ENCODE assay signal across 12 mouse cellular contexts in the genomic region with DNA sequence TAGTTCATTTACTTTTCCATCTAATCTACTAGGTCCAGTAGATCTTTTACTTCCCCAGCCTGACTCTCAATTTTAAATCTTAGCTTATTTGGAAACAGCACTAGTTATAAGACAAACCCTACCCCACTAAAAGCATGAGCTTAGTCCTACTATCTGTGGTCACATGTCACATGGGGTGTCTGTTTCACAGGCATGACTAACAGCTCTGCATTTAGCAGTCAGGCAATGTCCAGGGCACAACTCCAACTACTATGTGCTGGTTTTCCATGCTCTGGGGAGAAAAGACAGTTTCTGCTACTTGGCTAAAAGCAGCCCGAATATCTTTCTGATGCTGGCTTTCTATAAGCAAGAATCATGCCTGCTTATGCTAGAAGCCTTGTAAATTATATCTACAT. TPM values are rescaled to one million over a fixed set of nuclear protein-coding genes. Genes with fewer than 3 reads are reported as not detected.
DNase-seq lines count a peak whose midpoint lies in the region; ATAC-seq and TF ChIP-seq lines count a peak whose summit lies in the region.
"Had no signal": no experiment of that assay in that cellular context is flagged by ENCODE, and none has a peak within 500 bp of the region (broad histone marks: within the 10 kb centered on the region; RNA-seq: fewer than 3 reads in every experiment).

No protein-coding gene starts in this region.

- no peaks in the 10 kb centered on the region for H3K9me3 ChIP-seq in kidney, embryonic 15.5 days (replicated peaks)
- H3K9me3 ChIP-seq: liver, embryonic 12.5 days; midbrain, embryonic 10.5 days had no signal

- peak; percentile 42 to 77 for DNase-seq in frontal cortex, adult 2 months (ENCODE audit: extremely low spot score in 1 of 2, low spot score in 1 of 2)
- no peak for DNase-seq in frontal cortex, postnatal 10 days (ENCODE audit: low spot score in 2 of 2)
- DNase-seq in gastrocnemius, adult 2 months = peak; percentile 80
- DNase-seq in heart, postnatal 25 days (ENCODE audit: low spot score) = peak; percentile 31
- no peak for DNase-seq in thymus, postnatal 14 days
- DNase-seq: embryo, embryonic 11 days; kidney, postnatal 25 days had no signal

- H3K36me3 ChIP-seq in C2C12 (ENCODE audit: control insufficient read depth, insufficient read depth) = peaks cover 9% of the 10 kb centered on the region
- H3K36me3 ChIP-seq in kidney, embryonic 15.5 days = peaks cover 30% of the 10 kb centered on the region

- no peak overlapping the region for H3K4me2 ChIP-seq in kidney, embryonic 15.5 days
- H3K4me2 ChIP-seq: liver, embryonic 12.5 days had no signal

- TF ChIP-seq CTCF in C2C12 (IDR thresholded peaks at IDR 0.05; ENCODE audit: control insufficient read depth, insufficient read depth, insufficient read length) = no peak
- no peak for TF ChIP-seq CTCF in gastrocnemius, adult 2 months (IDR thresholded peaks at IDR 0.05)

- H3K79me2 ChIP-seq in C2C12 (ENCODE audit: control insufficient read depth, insufficient read depth) = no peaks in the 10 kb centered on the region

- no peak overlapping the region for H3ac ChIP-seq in C2C12 (ENCODE audit: control insufficient read depth, insufficient read length, low read depth)

- H3K9ac ChIP-seq in kidney, embryonic 15.5 days = no peak overlapping the region
- H3K9ac ChIP-seq: liver, embryonic 12.5 days had no signal

- intact Hi-C loops in gastrocnemius, adult 2 months (cut with DNase I) = loop anchor here (5.0 kb wide), 1 partner anchor 42 kb away; the partner anchor contains the start of gene Dag1
- intact Hi-C loops in heart, postnatal 25 days (cut with DNase I) = no loop called here

- 78% methylated on average over 1 of the region's 1 CpGs for WGBS in kidney, embryonic 15.5 days

- peaks cover 2% of the 10 kb centered on the region for H3K79me3 ChIP-seq in C2C12 (ENCODE audit: low read depth)

- peak overlapping the region; percentile 91 for H3K27ac ChIP-seq in gastrocnemius, adult 2 months
- no peak overlapping the region for H3K27ac ChIP-seq in kidney, embryonic 15.5 days
- H3K27ac ChIP-seq: liver, embryonic 12.5 days; midbrain, embryonic 10.5 days had no signal

- H3K4me3 ChIP-seq in C2C12 (ENCODE audit: insufficient read depth, poor library complexity, severe bottlenecking) = no peak overlapping the region
- peak overlapping the region; percentile 45 for H3K4me3 ChIP-seq in gastrocnemius, adult 2 months
- H3K4me3 ChIP-seq in kidney, embryonic 15.5 days (replicated peaks) = no peak overlapping the region
- H3K4me3 ChIP-seq: liver, embryonic 12.5 days; midbrain, embryonic 10.5 days had no signal

- no peak for ATAC-seq in kidney, embryonic 15.5 days (replicated peaks; ENCODE audit: low FRiP score)
- no peak for ATAC-seq in CD4-positive, CD25-positive, alpha-beta regulatory T cell, adult 4 months
- ATAC-seq: liver, embryonic 12.5 days had no signal

- no peaks in the 10 kb centered on the region for H3K27me3 ChIP-seq in C2C12 (ENCODE audit: control insufficient read depth, insufficient read depth, insufficient read length)
- no peaks in the 10 kb centered on the region for H3K27me3 ChIP-seq in kidney, embryonic 15.5 days
- H3K27me3 ChIP-seq: liver, embryonic 12.5 days had no signal

- peaks cover 58% of the 10 kb centered on the region for H3K4me1 ChIP-seq in kidney, embryonic 15.5 days
- H3K4me1 ChIP-seq: liver, embryonic 12.5 days had no signal

TF ChIP-seq in C2C12, 6 proteins besides CTCF, POLR2A, EP300 and RAD21:
- TF ChIP-seq USF1 (IDR thresholded peaks at IDR 0.05; ENCODE audit: low read depth) (peak; percentile 94), MAX (IDR thresholded peaks at IDR 0.05) (no peak), MYOD1 (IDR thresholded peaks at IDR 0.05; ENCODE audit: control insufficient read depth, insufficient read length, low read depth) (no peak), CEBPB (IDR thresholded peaks at IDR 0.05; ENCODE audit: low read depth) (no peak), FOSL1 (IDR thresholded peaks at IDR 0.05; ENCODE audit: insufficient read depth, low read length, poor library complexity, severe bottlenecking) (no peak), MYOG (IDR thresholded peaks at IDR 0.05; ENCODE audit: control insufficient read depth, extremely low read depth, insufficient read length) (no peak)

RNA-seq across cellular contexts. Expression of gene Bsn, which starts 30.2 kb away (rescaled TPM):
- 95.0 and 100 TPM in 2 replicates for polyA plus RNA-seq in frontal cortex, adult 2 months (2012; rRNA removed)
- 0.85 TPM for polyA plus RNA-seq in C2C12 (2012; fragmentation: generic; extraction: Trizol)
- under 1 TPM in 1 of 2 experiments, not detected in 1; 0.03 TPM for total RNA-seq in gastrocnemius, adult 2 months (2021)
- under 1 TPM; 0.03 TPM for total RNA-seq in heart, postnatal 25 days (2021)
- 0.75 and 0.77 TPM in 2 replicates for polyA plus RNA-seq in kidney, embryonic 15.5 days (2015; fragmentation: Nextera tagmentation; extraction: Ambion mirVana)
- polyA plus RNA-seq in CD4-positive, CD25-positive, alpha-beta regulatory T cell, adult 4 months (2017; shearing (Covaris generic)) = under 1 TPM; 0.10 to 0.23 TPM

RNA-seq across cellular contexts. Expression of gene Dag1, which starts 43.4 kb away (rescaled TPM):
- polyA plus RNA-seq in frontal cortex, adult 2 months (2012; rRNA removed) = 36.1 and 38.8 TPM in 2 replicates
- polyA plus RNA-seq in C2C12 (2012; fragmentation: generic; extraction: Trizol) = 42.3 TPM
- total RNA-seq in gastrocnemius, adult 2 months (2021) = 100 to 1,000 TPM; 170 to 229 TPM
- total RNA-seq in heart, postnatal 25 days (2021) = 100 to 1,000 TPM; 328 to 348 TPM
- polyA plus RNA-seq in kidney, embryonic 15.5 days (2015; fragmentation: Nextera tagmentation; extraction: Ambion mirVana) = 141 and 147 TPM in 2 replicates
- 1 to 10 TPM; 2.6 to 5.6 TPM for polyA plus RNA-seq in CD4-positive, CD25-positive, alpha-beta regulatory T cell, adult 4 months (2017; shearing (Covaris generic))

Comparison
In these comparisons a context has a peak if more than half of its experiments do, and no peak if none do; other contexts are left out.
1. DNase-seq: peak in frontal cortex, adult 2 months (2 of 2), gastrocnemius, adult 2 months (single experiment) and heart, postnatal 25 days (single experiment); none in frontal cortex, postnatal 10 days (0 of 2) and thymus, postnatal 14 days (single experiment).
2. RNA of gene Bsn, which starts 30.2 kb away (polyA plus RNA-seq): 95.0 to 100 TPM in frontal cortex, adult 2 months; 0.85 TPM in C2C12 (single experiment), 0.75 to 0.77 TPM in kidney, embryonic 15.5 days and 0.10 to 0.23 TPM in CD4-positive, CD25-positive, alpha-beta regulatory T cell, adult 4 months; every median in the first group is over 10 times any median in the second.